Mouse (Mus musculus): ENCODE measurements around the gene Slco2b1.

DNA sequence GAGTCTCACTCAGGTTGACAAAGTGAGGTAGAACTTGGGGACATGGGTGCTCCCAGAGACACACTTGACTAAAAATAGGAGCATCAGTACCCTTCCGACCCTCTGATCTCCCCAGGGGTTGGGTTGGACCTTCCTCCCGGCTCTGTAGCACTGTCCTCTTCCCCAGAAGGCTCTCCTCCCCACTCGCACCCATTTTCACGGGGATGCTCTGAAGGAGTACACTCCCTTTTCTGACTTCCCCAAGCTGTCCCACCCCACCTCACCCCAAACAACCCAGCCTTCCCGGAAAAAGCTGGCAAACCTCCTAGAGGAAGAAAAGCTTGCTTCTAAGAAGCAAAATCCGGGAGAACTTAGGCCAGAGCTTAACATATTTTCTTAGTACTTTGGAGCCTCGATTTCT lies 20.3 kb downstream of the Slco2b1 start:
- TF ChIP-seq POLR2A (IDR thresholded peaks at IDR 0.05; ENCODE audit: borderline replicate concordance, low read depth, low read length), result no peak
- TF ChIP-seq CTCF (IDR thresholded peaks at IDR 0.05; ENCODE audit: low read depth, low read length), result no peak
